Mouse (Mus musculus) gastrocnemius, adult 2 months (tissue): ENCODE data around the gene Pot1a. TPM values are rescaled to one million over a fixed set of nuclear protein-coding genes. Genes with fewer than 3 reads are reported as not detected.

Experiments
- DNase-seq: peaks from one replicate; pipeline ENCODE4 v3.0.0; 2022
- H3K27ac ChIP-seq: fragments of 200-600 bp; 2 replicates; pipeline ENCODE4 v1.8.1; 2022; ENCODE audit warnings: mild to moderate bottlenecking
- H3K4me3 ChIP-seq: fragments of 200-600 bp; 2 replicates; pipeline ENCODE4 v1.8.1; 2022; ENCODE audit warnings: mild to moderate bottlenecking, moderate library complexity
- CTCF ChIP-seq: fragments of 200-600 bp; IDR thresholded peaks from 2 replicates; pipeline ENCODE4 v1.8.1; 2022; ENCODE audit warnings: antibody characterized with exemption, mild to moderate bottlenecking, moderate library complexity
- intact Hi-C: fragments of 180-260 bp; cut with DNase I; formaldehyde crosslinking; loops from one replicate; pipeline ENCODE4 v1.15.1; 2025
- long read RNA-seq, 2 experiments: library from polyadenylated mRNA; stranded (forward); transcript quantifications; one replicate each; pipeline ENCODE4 v2.0.0; 2021
- total RNA-seq, 2 experiments: library from RNA; stranded (reverse); gene quantifications; 2 replicates each; pipeline ENCODE4 v1.2.3; 2021

The Pot1a gene
- 1 to 10 TPM; 8.4 to 9.3 TPM for total RNA-seq
- long read RNA-seq, experiment 1, partial matches to known transcripts, result 1 of 3 reads
- long read RNA-seq, experiment 1, other reads (novel, unspliced or antisense), result 0 of 3 reads
- long read RNA-seq, experiment 2, partial matches to known transcripts, result 1 of 3 reads
- long read RNA-seq, experiment 2, other reads (novel, unspliced or antisense), result 0 of 3 reads

DNA sequence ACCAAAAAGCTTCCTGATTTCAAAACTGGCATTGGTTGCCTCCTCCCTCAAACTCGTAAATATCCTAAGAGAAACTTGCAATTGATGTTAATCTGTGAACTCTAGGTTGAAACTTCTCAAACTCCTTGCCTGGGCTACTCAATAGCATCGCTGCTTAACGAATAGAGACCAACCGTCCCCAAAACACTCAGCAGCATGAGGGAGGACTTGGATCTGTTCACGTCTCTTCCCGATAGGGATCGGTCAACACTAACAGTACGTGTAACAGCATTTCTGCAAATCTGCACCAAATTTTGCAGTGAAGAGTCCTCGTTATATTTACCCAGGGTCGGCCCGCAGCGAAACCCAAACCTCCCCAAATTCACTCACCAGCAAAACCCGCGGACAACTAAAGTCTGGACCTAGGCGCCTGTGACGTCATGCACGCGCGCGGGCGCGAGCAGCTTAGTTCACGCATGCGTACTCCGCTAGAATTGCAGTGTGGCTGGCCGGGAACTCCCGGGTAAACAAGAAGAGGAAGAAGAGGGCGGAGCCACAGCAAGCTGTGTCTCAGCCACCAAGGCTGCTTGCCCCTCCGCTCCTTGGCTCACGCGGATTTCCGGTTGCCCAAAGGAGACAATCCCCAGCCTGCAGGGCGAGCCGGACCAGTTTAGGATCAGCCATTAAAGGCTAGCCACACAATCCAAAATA lies at the start of gene Pot1a:
Gene Pot1a, minus strand, starts transcription at position 441 of the 690 bp plus-strand sequence.
- Histone ChIP-seq H3K27ac (peak within 1 kb of the TSS; percentile 96), H3K4me3 (peak within 1 kb of the TSS; percentile 73)
- intact Hi-C loops, result no loop called here
- DNase-seq, result peak; percentile 97
- no peak for TF ChIP-seq CTCF

DNA sequence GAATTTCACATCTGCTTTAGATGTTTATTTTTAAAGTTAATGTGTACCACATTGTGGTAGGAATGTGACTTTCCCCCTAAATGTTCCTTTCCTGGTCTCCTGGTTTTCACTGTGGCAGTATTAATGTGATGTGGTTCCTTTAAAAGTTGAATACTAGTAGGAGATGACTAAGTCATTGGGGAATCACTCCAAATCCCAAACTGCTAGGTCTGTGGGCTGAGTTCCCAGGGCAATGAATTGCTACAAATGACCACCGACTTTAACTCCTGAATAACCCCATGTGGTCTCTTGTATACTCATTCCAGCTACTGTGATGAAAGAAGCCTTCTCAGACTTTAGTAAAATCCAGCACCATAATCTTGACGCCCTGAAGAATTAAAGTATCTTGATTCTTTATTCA lies 27.2 kb upstream of the Pot1a start:
- no peak for TF ChIP-seq CTCF
- Histone ChIP-seq H3K27ac (no peak overlapping the region), H3K4me3 (no peak overlapping the region)
- intact Hi-C loops, result no loop called here
- no peak for DNase-seq

DNA sequence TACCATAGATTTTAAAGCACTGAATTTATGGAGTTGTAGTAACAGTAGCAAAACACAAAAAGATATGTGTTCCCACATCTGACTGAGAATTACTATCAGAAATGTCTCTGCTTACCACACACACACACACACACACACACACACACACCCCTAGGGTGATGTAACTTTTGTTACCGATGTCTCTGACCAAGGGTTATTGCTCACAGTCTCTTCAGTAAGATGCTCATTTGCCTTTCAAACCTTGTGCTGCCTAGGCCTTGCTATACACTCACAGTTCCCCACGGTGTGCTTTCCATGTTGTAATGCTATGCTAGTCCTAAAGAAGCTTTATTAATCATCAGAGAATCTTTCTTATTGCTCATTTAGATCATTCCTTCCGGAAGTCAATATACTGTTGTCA lies 3.0 kb downstream of the Pot1a start:
- no peak for TF ChIP-seq CTCF
- intact Hi-C loops, result no loop called here
- no peak for DNase-seq
- Histone ChIP-seq H3K4me3 (no peak overlapping the region), H3K27ac (no peak overlapping the region)

DNA sequence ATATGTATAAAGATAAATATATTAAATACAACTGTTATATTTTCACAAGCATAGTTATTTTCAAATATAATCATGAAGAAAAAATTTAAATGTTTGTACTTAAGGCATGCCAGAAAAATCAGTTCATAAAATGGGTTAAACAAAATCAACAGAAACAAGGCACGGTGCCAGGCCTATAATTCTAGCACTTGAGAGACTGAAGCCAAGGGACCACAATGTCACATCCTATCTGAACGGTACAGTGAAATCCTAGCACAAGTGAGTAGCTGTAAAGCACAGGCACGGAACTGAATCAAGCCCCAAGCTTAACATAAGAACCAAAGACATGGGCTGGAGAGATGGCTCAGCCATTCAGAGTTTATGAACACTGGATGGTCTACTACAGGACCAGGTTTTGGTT lies 6.8 kb downstream of the Pot1a start:
- no peak for TF ChIP-seq CTCF
- H3K27ac ChIP-seq, result no peak overlapping the region
- H3K4me3 ChIP-seq, result no peak overlapping the region
- intact Hi-C loops, result no loop called here
- DNase-seq, result no peak

DNA sequence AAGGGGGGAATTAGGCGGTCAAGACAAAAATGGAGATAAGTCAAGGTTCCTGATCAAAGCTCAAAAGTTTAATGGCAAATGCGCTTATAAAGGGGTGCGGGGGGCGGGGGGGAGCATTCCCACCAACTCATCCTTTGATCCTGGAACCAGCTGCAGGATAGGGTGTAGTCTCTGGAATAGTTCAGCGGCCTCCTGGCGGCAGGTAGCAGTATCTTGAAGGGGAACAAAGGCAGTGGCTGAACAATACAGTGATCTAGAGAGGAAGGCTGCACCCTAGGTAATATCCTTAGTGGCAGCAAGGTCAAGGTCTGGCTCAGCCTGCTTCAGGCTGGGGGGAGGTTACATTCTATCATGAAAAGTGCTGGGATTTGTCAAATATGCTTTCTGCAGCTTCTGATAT lies 7.8 kb downstream of the Pot1a start:
- no peak for TF ChIP-seq CTCF
- intact Hi-C loops, result no loop called here
- H3K27ac ChIP-seq, result no peak overlapping the region
- no peak overlapping the region for H3K4me3 ChIP-seq
- no peak for DNase-seq

DNA sequence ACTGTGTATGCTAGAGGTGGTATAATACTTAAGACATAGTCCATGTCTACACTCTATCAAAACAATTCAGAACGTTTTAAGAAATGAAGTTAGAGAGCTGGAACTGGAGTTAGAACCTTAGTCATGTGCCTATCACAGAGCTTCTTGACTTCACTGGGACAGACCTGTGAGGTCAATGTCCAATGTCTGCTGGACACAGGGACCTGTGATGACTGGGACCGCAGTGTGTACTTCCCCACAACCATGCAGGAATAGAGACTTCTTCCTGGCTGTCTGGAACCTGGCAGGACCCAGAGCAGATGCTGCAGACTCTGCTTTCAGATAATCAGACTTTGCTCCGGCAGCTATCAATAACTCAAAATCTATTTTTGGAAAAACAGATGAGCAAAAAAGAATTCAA lies 40.8 kb downstream of the Pot1a start:
- Histone ChIP-seq H3K27ac (no peak overlapping the region), H3K4me3 (no peak overlapping the region)
- intact Hi-C loops, result no loop called here
- DNase-seq, result no peak
- TF ChIP-seq CTCF, result no peak

DNA sequence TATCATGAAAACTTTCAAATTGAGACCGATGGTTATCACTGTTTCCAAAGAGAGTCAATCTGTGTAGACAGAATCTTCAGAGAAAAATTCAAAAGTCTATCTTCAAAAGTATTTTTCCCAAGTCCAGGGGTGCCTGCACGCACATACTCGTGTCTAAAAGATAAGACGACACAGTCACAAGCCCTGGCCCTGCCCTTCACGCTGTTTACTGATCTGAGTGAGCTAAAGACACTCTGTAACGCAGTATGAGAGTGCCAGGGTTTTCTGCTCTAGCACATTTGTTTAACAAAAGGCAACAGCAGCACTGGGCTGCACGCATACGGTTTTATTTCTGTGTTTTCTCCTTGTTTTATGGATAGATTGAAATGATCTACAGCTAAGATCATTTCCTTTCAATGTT lies 41.5 kb downstream of the Pot1a start:
- TF ChIP-seq CTCF, result no peak
- no peak for DNase-seq
- H3K27ac ChIP-seq, result no peak overlapping the region
- H3K4me3 ChIP-seq, result no peak overlapping the region
- intact Hi-C loops, result no loop called here

DNA sequence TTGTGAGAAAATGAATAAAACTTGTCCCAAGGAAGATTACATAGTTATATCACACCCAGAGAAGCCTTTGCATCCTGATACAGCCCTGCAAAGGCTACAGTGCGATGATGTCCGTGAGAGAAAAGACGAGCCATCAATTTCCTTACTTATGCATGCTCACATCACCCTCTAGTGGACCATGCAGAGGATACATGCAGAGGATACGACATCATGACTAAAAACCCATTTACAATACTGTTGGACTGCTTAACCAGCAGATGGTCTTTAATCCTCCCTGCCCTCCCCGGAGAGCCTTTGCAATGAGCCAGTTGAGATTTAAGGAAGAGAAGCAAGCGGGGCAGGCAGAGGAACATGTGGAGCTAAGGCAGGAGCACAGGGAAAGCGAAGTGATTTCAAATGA lies 42.0 kb downstream of the Pot1a start:
- intact Hi-C loops, result no loop called here
- DNase-seq, result no peak
- TF ChIP-seq CTCF, result peak; percentile 45
- Histone ChIP-seq H3K27ac (no peak overlapping the region), H3K4me3 (no peak overlapping the region)

DNA sequence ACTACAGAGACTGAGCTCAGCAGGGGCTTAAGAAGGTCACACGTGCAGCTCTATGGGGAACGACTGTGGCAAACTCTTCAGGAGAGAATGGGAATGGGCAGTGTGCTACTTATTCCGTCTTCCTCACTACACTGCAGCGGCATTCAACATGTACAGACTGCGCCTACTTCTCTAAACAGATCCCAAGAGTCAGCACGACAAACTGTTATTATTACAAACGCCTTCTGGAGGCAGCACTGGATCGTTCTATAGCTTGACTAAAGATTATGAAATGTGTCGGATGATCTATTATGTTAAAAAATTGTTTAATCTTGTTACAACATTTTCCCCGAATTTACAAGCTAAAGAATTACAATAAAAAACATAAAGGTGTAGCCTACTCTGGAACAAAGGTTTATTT lies 42.8 kb downstream of the Pot1a start:
- no peak overlapping the region for H3K4me3 ChIP-seq
- intact Hi-C loops, result no loop called here
- no peak for DNase-seq
- no peak overlapping the region for H3K27ac ChIP-seq
- no peak for TF ChIP-seq CTCF

DNA sequence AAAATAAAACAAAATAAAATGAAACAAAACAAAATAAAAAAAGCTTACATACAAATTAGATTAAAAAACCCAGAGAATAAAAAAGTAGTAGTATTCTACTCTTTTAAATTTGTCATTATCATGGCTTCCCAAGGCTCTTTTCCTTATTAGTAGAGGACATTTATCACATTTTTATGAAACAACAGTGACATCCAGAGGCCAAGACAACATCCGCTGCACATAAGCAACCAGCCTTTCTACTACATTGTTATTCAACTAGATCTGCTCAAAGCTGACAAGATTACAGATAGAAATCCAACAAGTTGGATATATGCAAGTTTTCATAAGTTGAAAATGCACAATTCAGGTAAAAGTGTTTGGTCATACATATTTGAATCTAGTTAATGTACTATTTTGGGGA lies 56.4 kb downstream of the Pot1a start:
- TF ChIP-seq CTCF, result no peak
- DNase-seq, result no peak
- no peak overlapping the region for H3K4me3 ChIP-seq
- intact Hi-C loops, result no loop called here
- H3K27ac ChIP-seq, result no peak overlapping the region

DNA sequence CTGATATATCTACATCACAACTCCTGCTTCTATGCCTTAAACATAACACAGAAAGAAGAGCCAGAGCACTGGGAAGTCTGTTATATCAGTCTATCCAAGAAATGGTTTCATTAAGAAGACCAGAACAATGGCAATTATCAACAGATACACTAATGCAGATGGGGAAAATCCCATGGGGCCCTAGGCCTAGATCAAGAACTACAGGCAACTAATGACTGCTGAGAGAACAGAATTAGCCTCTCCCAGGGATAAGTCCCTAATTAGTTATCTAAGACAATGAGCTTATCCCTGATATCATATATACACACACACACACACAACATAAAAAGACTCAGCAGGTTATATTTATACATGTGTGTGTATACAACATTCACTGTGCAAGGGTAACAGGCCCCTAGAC lies 72.5 kb downstream of the Pot1a start:
- no peak for TF ChIP-seq CTCF
- intact Hi-C loops, result no loop called here
- no peak overlapping the region for H3K27ac ChIP-seq
- DNase-seq, result no peak
- no peak overlapping the region for H3K4me3 ChIP-seq

DNA sequence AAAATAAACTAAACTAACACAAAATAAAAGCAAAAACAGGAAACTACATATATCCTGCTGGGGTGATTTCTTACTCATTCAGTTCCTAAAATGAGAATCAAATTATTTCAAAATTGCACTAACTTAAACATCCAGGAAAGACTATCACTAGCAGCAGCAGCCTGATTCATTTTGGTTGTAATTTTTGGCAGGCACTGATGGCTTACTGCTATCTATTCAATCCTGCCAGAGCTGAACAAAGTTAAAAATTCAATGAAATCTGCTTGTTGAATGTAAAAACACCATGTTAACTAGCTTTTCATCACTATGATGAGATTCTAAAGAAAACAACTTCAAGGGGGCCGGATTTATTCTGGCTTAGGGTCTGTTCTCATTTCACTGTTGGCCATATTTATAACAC lies 82.5 kb downstream of the Pot1a start:
- no peak overlapping the region for H3K4me3 ChIP-seq
- DNase-seq, result no peak
- TF ChIP-seq CTCF, result no peak
- intact Hi-C loops, result no loop called here
- no peak overlapping the region for H3K27ac ChIP-seq

DNA sequence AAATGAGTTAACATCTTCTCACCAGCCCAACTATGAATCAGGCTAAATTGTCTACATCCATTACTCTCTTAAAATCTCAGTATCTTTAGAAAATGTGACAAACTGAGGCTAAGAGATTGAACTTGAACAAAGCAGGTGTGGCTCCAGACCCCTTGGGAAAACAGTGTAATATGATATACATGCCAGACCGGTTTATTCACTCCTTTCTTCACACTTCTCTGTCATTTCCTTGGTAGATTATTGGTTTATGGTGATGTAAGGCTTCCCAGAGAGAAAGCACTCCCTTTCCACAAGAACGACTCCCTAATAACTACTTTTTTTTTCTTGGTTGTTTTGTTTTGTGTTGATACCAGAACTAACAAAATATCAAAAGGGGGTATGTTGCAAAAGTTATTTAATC lies 98.4 kb downstream of the Pot1a start:
- no peak overlapping the region for H3K4me3 ChIP-seq
- H3K27ac ChIP-seq, result no peak overlapping the region
- intact Hi-C loops, result no loop called here
- TF ChIP-seq CTCF, result no peak
- no peak for DNase-seq

DNA sequence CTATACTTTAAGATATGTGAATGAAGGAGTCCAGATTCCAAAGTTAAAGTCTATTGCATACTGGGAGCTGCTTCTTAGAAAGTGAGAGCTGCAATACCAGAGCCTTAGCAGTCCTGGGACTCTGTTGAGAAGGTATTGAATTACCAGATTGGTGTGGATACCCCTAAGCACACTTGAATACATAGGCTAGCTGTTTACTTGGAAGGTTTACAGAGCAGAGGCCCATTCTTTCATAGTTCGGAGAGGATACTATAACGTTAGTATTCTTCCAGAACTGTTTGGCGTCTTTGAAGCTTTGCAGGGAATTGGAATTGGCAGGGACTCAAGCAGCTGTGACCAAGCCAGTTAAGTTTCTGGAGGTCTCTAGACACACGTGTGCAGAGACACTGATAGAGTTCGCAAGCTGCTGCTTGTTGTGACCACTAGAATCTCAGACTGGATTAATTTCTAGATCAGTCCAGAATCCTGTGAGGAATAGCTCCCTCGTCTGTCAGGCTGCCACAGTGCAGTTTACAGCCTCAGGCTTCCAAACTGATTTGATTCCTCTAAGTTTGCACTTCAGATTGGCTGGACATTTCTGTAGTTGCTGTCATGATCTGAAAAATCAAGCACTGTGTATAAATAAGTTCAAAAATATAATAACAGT lies 99.7 kb downstream of the Pot1a start:
- peak; percentile 22 for DNase-seq
- Histone ChIP-seq H3K27ac (no peak overlapping the region), H3K4me3 (no peak overlapping the region)
- TF ChIP-seq CTCF, result peak; percentile 57
- intact Hi-C loops, result no loop called here
